Mouse (Mus musculus): ENCODE measurements around the gene Olfr301. TPM values are rescaled to one million over a fixed set of nuclear protein-coding genes. Genes with fewer than 3 reads are reported as not detected.

Olfr301 gene
- polyA plus RNA-seq (2012) = not detected in 2 replicates

GRCm38 (mm10) chr7:86403546-86403945 lies at the start of gene Olfr301:
TSS of gene Olfr301 (plus strand) at chr7:86403846.
- Histone ChIP-seq H3K9me3 (ENCODE audit: control insufficient read depth, low read length) (no peaks in the 10 kb centered on the region), H3K36me3 (ENCODE audit: control insufficient read depth) (no peaks in the 10 kb centered on the region), H3K27me3 (ENCODE audit: control insufficient read depth) (no peaks in the 10 kb centered on the region), H3K4me1 (ENCODE audit: control insufficient read depth) (no peaks in the 10 kb centered on the region), H3K4me3 (replicated peaks) (no peak within 1 kb of the TSS)
- TF ChIP-seq GATA1 (IDR thresholded peaks at IDR 0.05; ENCODE audit: low read length) (no peak), TAL1 (IDR thresholded peaks at IDR 0.05; ENCODE audit: low read length) (no peak)

GRCm38 (mm10) chr7:86366828-86367227 lies 36.8 kb upstream of the Olfr301 start, which contains the start of gene Olfr305:
TSS of gene Olfr305 (minus strand) at chr7:86366928.
- Histone ChIP-seq H3K36me3 (ENCODE audit: control insufficient read depth) (no peaks in the 10 kb centered on the region), H3K4me1 (ENCODE audit: control insufficient read depth) (no peaks in the 10 kb centered on the region), H3K27me3 (ENCODE audit: control insufficient read depth) (no peaks in the 10 kb centered on the region), H3K4me3 (replicated peaks) (no peak within 1 kb of the TSS), H3K9me3 (ENCODE audit: control insufficient read depth, low read length) (0 out of 2 replicates have a peak, but pooled peaks cover 2% of the 10 kb centered on the region)
- TF ChIP-seq GATA1 (IDR thresholded peaks at IDR 0.05; ENCODE audit: low read length) (no peak), TAL1 (IDR thresholded peaks at IDR 0.05; ENCODE audit: low read length) (no peak)

- no peaks in the 10 kb centered on the region for H3K27me3 ChIP-seq (ENCODE audit: control insufficient read depth)
- H3K36me3 ChIP-seq (ENCODE audit: control insufficient read depth) = no peaks in the 10 kb centered on the region
- TF ChIP-seq TAL1 (IDR thresholded peaks at IDR 0.05; ENCODE audit: low read length) = no peak
- TF ChIP-seq GATA1 (IDR thresholded peaks at IDR 0.05; ENCODE audit: low read length) = no peak
- no peak overlapping the region for H3K4me3 ChIP-seq (replicated peaks)
- H3K9me3 ChIP-seq (ENCODE audit: control insufficient read depth, low read length) = peaks cover 2% of the 10 kb centered on the region; the same call in 1 of the 2 replicates
- no peaks in the 10 kb centered on the region for H3K4me1 ChIP-seq (ENCODE audit: control insufficient read depth)
Observed at GRCm38 (mm10) chr7:86385769-86386168, 17.9 kb upstream of the Olfr301 start.

GRCm38 (mm10) chr7:86386558-86386957 lies 17.1 kb upstream of the Olfr301 start, which contains the start of gene Olfr304:
TSS of gene Olfr304 (minus strand) at chr7:86386658.
- no peaks in the 10 kb centered on the region for H3K27me3 ChIP-seq (ENCODE audit: control insufficient read depth)
- no peak for TF ChIP-seq GATA1 (IDR thresholded peaks at IDR 0.05; ENCODE audit: low read length)
- TF ChIP-seq TAL1 (IDR thresholded peaks at IDR 0.05; ENCODE audit: low read length) = no peak
- H3K4me3 ChIP-seq (replicated peaks) = no peak within 1 kb of the TSS
- no peaks in the 10 kb centered on the region for H3K36me3 ChIP-seq (ENCODE audit: control insufficient read depth)
- peaks cover 2% of the 10 kb centered on the region; the same call in 1 of the 2 replicates for H3K9me3 ChIP-seq (ENCODE audit: control insufficient read depth, low read length)
- H3K4me1 ChIP-seq (ENCODE audit: control insufficient read depth) = no peaks in the 10 kb centered on the region

GRCm38 (mm10) chr7:86397689-86398088 lies 6.0 kb upstream of the Olfr301 start, which contains the start of gene Olfr303:
TSS of gene Olfr303 (minus strand) at chr7:86397789.
- no peak for TF ChIP-seq TAL1 (IDR thresholded peaks at IDR 0.05; ENCODE audit: low read length)
- H3K4me3 ChIP-seq (replicated peaks) = no peak within 1 kb of the TSS
- no peaks in the 10 kb centered on the region for H3K36me3 ChIP-seq (ENCODE audit: control insufficient read depth)
- no peaks in the 10 kb centered on the region for H3K9me3 ChIP-seq (ENCODE audit: control insufficient read depth, low read length)
- no peaks in the 10 kb centered on the region for H3K4me1 ChIP-seq (ENCODE audit: control insufficient read depth)
- no peaks in the 10 kb centered on the region for H3K27me3 ChIP-seq (ENCODE audit: control insufficient read depth)

GRCm38 (mm10) chr7:86459621-86460020 lies 56.0 kb downstream of the Olfr301 start, which contains the start of gene Olfr299:
TSS of gene Olfr299 (plus strand) at chr7:86459921.
- Histone ChIP-seq H3K4me3 (replicated peaks) (no peak within 1 kb of the TSS), H3K27me3 (ENCODE audit: control insufficient read depth) (no peaks in the 10 kb centered on the region), H3K9me3 (ENCODE audit: control insufficient read depth, low read length) (no peaks in the 10 kb centered on the region), H3K4me1 (ENCODE audit: control insufficient read depth) (no peaks in the 10 kb centered on the region), H3K36me3 (ENCODE audit: control insufficient read depth) (no peaks in the 10 kb centered on the region)
- no peak for TF ChIP-seq GATA1 (IDR thresholded peaks at IDR 0.05; ENCODE audit: low read length)
- TF ChIP-seq TAL1 (IDR thresholded peaks at IDR 0.05; ENCODE audit: low read length) = no peak

Other genes starting within 250 kb of the Olfr301 start
- not detected in 2 replicates for gene Vmn2r75, start 232.1 kb upstream of the Olfr301 start, polyA plus RNA-seq (2012)
- 0.01 TPM in 1 of 2 replicates, not detected in the other for gene Vmn2r76, start 157.5 kb upstream of the Olfr301 start, polyA plus RNA-seq (2012)
- gene Olfr310, start 126.7 kb upstream of the Olfr301 start, polyA plus RNA-seq (2012) = not detected in 2 replicates
- not detected in 2 replicates for gene Olfr309, start 90.1 kb upstream of the Olfr301 start, polyA plus RNA-seq (2012)
- gene Olfr308, start 78.2 kb upstream of the Olfr301 start, polyA plus RNA-seq (2012) = not detected in 2 replicates
- 0.08 TPM in 1 of 2 replicates, not detected in the other for gene Olfr307, start 66.3 kb upstream of the Olfr301 start, polyA plus RNA-seq (2012)
- not detected in 2 replicates for gene Olfr305, start 36.9 kb upstream of the Olfr301 start, polyA plus RNA-seq (2012)
- not detected in 2 replicates for gene Olfr304, start 17.2 kb upstream of the Olfr301 start, polyA plus RNA-seq (2012)
- 0.01 TPM in 1 of 2 replicates, not detected in the other for gene Olfr303, start 6.1 kb upstream of the Olfr301 start, polyA plus RNA-seq (2012)
- gene Olfr299, start 56.1 kb downstream of the Olfr301 start, polyA plus RNA-seq (2012) = not detected in 2 replicates
- gene Olfr298, start 88.6 kb downstream of the Olfr301 start, polyA plus RNA-seq (2012) = not detected in 2 replicates
- not detected in 2 replicates for gene Olfr297, start 116.1 kb downstream of the Olfr301 start, polyA plus RNA-seq (2012)
- not detected in 2 replicates for gene Olfr295, start 180.0 kb downstream of the Olfr301 start, polyA plus RNA-seq (2012)
- not detected in 2 replicates for gene Olfr294, start 212.8 kb downstream of the Olfr301 start, polyA plus RNA-seq (2012)
- not detected in 2 replicates for gene Olfr293, start 245.2 kb downstream of the Olfr301 start, polyA plus RNA-seq (2012)